Mouse (Mus musculus): Measurements from ENCODE around the gene Atad5. TPM values are rescaled to one million over a fixed set of nuclear protein-coding genes. Genes with fewer than 3 reads are reported as not detected.

Gene Atad5
- polyA plus RNA-seq, 1 experiment, result 11.4 TPM

GRCm38 (mm10) chr11:80155961-80156360 is 66.8 kb downstream of the Atad5 start:
- Histone ChIP-seq H3K4me1 (ENCODE audit: control insufficient read depth, insufficient read depth, low read length) (peaks cover 6% of the 10 kb centered on the region; the same call in 1 of the 2 replicates), H3K4me3 (ENCODE audit: insufficient read depth, low read length) (no peak overlapping the region), H3K27ac (ENCODE audit: insufficient read depth, low read length) (no peak overlapping the region)
- TF ChIP-seq POLR2A (IDR thresholded peaks at IDR 0.05; ENCODE audit: low read depth, low read length) (no peak), CTCF (IDR thresholded peaks at IDR 0.05; ENCODE audit: borderline replicate concordance, insufficient read depth, low read length) (no peak)

GRCm38 (mm10) chr11:80156841-80157240 is 67.6 kb downstream of the Atad5 start:
- no peak overlapping the region for H3K4me3 ChIP-seq (ENCODE audit: insufficient read depth, low read length)

GRCm38 (mm10) chr11:80159018-80159417 is 69.8 kb downstream of the Atad5 start:
- TF ChIP-seq CTCF (IDR thresholded peaks at IDR 0.05; ENCODE audit: borderline replicate concordance, insufficient read depth, low read length) (no peak), POLR2A (IDR thresholded peaks at IDR 0.05; ENCODE audit: low read depth, low read length) (no peak)
- no peak overlapping the region for H3K27ac ChIP-seq (ENCODE audit: insufficient read depth, low read length)
- no peaks in the 10 kb centered on the region for H3K4me1 ChIP-seq (ENCODE audit: control insufficient read depth, insufficient read depth, low read length)
- H3K4me3 ChIP-seq (ENCODE audit: insufficient read depth, low read length), result no peak overlapping the region

More at GRCm38 (mm10) chr11:80156841-80157240, 67.6 kb downstream of the Atad5 start:
- no peak for TF ChIP-seq POLR2A (IDR thresholded peaks at IDR 0.05; ENCODE audit: low read depth, low read length)
- TF ChIP-seq CTCF (IDR thresholded peaks at IDR 0.05; ENCODE audit: borderline replicate concordance, insufficient read depth, low read length), result no peak
- H3K27ac ChIP-seq (ENCODE audit: insufficient read depth, low read length), result no peak overlapping the region
- H3K4me1 ChIP-seq (ENCODE audit: control insufficient read depth, insufficient read depth, low read length), result peaks cover 6% of the 10 kb centered on the region; the same call in 1 of the 2 replicates

- Histone ChIP-seq H3K4me3 (ENCODE audit: insufficient read depth, low read length) (no peak overlapping the region), H3K4me1 (ENCODE audit: control insufficient read depth, insufficient read depth, low read length) (no peaks in the 10 kb centered on the region), H3K27ac (ENCODE audit: insufficient read depth, low read length) (no peak overlapping the region)
- TF ChIP-seq POLR2A (IDR thresholded peaks at IDR 0.05; ENCODE audit: low read depth, low read length), result no peak
- no peak for TF ChIP-seq CTCF (IDR thresholded peaks at IDR 0.05; ENCODE audit: borderline replicate concordance, insufficient read depth, low read length)
These were observed 71.8 kb downstream of the Atad5 start for GRCm38 (mm10) chr11:80161041-80161440.

GRCm38 (mm10) chr11:80163362-80164116 is 74.3 kb downstream of the Atad5 start:
- TF ChIP-seq POLR2A (IDR thresholded peaks at IDR 0.05; ENCODE audit: low read depth, low read length) (no peak), CTCF (IDR thresholded peaks at IDR 0.05; ENCODE audit: borderline replicate concordance, insufficient read depth, low read length) (no peak)
- Histone ChIP-seq H3K4me1 (ENCODE audit: control insufficient read depth, insufficient read depth, low read length) (no peaks in the 10 kb centered on the region), H3K4me3 (ENCODE audit: insufficient read depth, low read length) (no peak overlapping the region), H3K27ac (ENCODE audit: insufficient read depth, low read length) (no peak overlapping the region)

- H3K27ac ChIP-seq (ENCODE audit: insufficient read depth, low read length), result no peak overlapping the region
These were observed 75.0 kb downstream of the Atad5 start for GRCm38 (mm10) chr11:80164224-80164623.

GRCm38 (mm10) chr11:80168121-80168520 is 78.9 kb downstream of the Atad5 start:
- no peaks in the 10 kb centered on the region for H3K4me1 ChIP-seq (ENCODE audit: control insufficient read depth, insufficient read depth, low read length)
- no peak for TF ChIP-seq CTCF (IDR thresholded peaks at IDR 0.05; ENCODE audit: borderline replicate concordance, insufficient read depth, low read length)
- TF ChIP-seq POLR2A (IDR thresholded peaks at IDR 0.05; ENCODE audit: low read depth, low read length), result no peak
- H3K4me3 ChIP-seq (ENCODE audit: insufficient read depth, low read length), result no peak overlapping the region
- no peak overlapping the region for H3K27ac ChIP-seq (ENCODE audit: insufficient read depth, low read length)

More at GRCm38 (mm10) chr11:80164224-80164623, 75.0 kb downstream of the Atad5 start:
- TF ChIP-seq CTCF (IDR thresholded peaks at IDR 0.05; ENCODE audit: borderline replicate concordance, insufficient read depth, low read length), result no peak
- TF ChIP-seq POLR2A (IDR thresholded peaks at IDR 0.05; ENCODE audit: low read depth, low read length), result no peak
- Histone ChIP-seq H3K4me3 (ENCODE audit: insufficient read depth, low read length) (no peak overlapping the region), H3K4me1 (ENCODE audit: control insufficient read depth, insufficient read depth, low read length) (no peaks in the 10 kb centered on the region)

GRCm38 (mm10) chr11:80168611-80169249 is 79.5 kb downstream of the Atad5 start:
- Histone ChIP-seq H3K4me1 (ENCODE audit: control insufficient read depth, insufficient read depth, low read length) (no peaks in the 10 kb centered on the region), H3K4me3 (ENCODE audit: insufficient read depth, low read length) (no peak overlapping the region), H3K27ac (ENCODE audit: insufficient read depth, low read length) (no peak overlapping the region)
- TF ChIP-seq POLR2A (IDR thresholded peaks at IDR 0.05; ENCODE audit: low read depth, low read length) (no peak), CTCF (IDR thresholded peaks at IDR 0.05; ENCODE audit: borderline replicate concordance, insufficient read depth, low read length) (no peak)

GRCm38 (mm10) chr11:80169629-80170028 is 80.4 kb downstream of the Atad5 start:
- TF ChIP-seq CTCF (IDR thresholded peaks at IDR 0.05; ENCODE audit: borderline replicate concordance, insufficient read depth, low read length) (no peak), POLR2A (IDR thresholded peaks at IDR 0.05; ENCODE audit: low read depth, low read length) (no peak)
- Histone ChIP-seq H3K4me3 (ENCODE audit: insufficient read depth, low read length) (no peak overlapping the region), H3K4me1 (ENCODE audit: control insufficient read depth, insufficient read depth, low read length) (no peaks in the 10 kb centered on the region), H3K27ac (ENCODE audit: insufficient read depth, low read length) (no peak overlapping the region)

- H3K4me3 ChIP-seq (ENCODE audit: insufficient read depth, low read length), result no peak overlapping the region
- no peak overlapping the region for H3K27ac ChIP-seq (ENCODE audit: insufficient read depth, low read length)
- no peak for TF ChIP-seq CTCF (IDR thresholded peaks at IDR 0.05; ENCODE audit: borderline replicate concordance, insufficient read depth, low read length)
- H3K4me1 ChIP-seq (ENCODE audit: control insufficient read depth, insufficient read depth, low read length), result no peaks in the 10 kb centered on the region
These were observed 81.2 kb downstream of the Atad5 start for GRCm38 (mm10) chr11:80170351-80170750.
